Mouse (Mus musculus): Measurements from ENCODE around the gene Mapk8ip2. TPM values are rescaled to one million over a fixed set of nuclear protein-coding genes. Genes with fewer than 3 reads are reported as not detected.

The Mapk8ip2 gene
- total RNA-seq, 2 experiments from 2014 or later: 227 to 234 TPM

DNA sequence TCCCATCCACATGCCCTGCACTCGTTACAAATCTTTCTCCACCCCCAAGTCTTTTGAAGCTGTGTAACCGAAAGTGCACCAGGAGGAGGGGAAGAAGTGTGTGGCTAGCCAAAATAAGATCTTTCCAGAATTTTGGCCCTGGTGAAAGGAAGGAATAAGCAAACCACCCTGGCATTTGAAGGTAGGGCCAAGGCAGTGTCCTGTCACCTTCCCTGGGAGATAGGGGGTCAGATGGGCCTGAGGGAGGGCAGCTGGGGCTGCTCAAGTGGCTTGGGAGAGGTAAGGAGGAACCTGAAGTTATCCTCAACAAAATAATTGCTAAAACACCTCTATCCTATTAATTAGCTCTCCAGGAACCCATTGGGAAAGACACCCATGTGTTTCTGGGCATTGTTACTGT, 43.1 kb downstream of the Mapk8ip2 start:
- intact Hi-C loops (cut with DNase I): loop anchor here (5.0 kb wide), 1 partner anchor 35 kb away; no protein-coding TSS in a partner anchor
- DNase-seq (ENCODE audit: extremely low spot score in 1 of 2, low spot score in 2 of 2): no peak
- TF ChIP-seq CTCF (IDR thresholded peaks at IDR 0.05): no peak
- H3K4me3 ChIP-seq: no peak overlapping the region
- peak overlapping the region; percentile 96; the same call in 1 of the 2 replicates for H3K27ac ChIP-seq

DNA sequence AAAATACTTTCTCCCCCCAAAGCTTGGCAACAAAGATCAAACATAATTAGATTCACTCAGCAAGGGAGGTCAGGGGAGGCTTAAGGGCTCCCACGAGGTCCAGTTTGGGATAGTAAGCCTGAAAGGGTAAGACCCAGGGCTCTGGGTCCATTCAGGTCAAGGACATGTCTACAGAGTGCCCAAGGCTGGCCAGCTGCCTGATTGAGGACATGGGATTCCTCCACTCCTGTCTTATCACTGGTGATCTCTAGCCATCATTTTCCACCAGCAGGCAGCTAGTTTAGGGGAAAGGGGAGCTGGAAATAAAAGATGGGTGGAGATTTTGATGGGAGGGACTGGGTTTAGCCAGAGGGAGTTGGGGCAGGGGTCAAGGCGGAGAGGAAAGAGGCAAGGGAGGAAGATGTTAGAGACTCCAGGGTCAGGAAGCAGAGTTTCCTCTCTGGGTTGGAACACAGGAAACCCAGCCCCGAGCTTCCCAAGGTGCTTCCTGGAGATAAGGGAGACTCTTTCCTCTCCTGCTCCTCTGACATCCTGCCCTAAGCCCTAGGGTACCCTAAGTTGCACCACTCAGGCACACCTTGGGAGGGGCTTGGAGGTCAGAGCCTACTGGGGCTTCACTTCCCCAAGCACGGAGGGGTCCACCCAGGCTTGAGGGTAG, 43.8 kb downstream of the Mapk8ip2 start:
- Histone ChIP-seq H3K27ac (peak overlapping the region; percentile 96), H3K4me3 (peak overlapping the region; percentile 81)
- no peak for TF ChIP-seq CTCF (IDR thresholded peaks at IDR 0.05)
- intact Hi-C loops (cut with DNase I): loop anchor here (1.0 to 5.0 kb wide), 3 partner anchors 21 to 43 kb away; partner anchors contain the start of gene Arsa
- no peak for DNase-seq (ENCODE audit: extremely low spot score in 1 of 2, low spot score in 2 of 2)

DNA sequence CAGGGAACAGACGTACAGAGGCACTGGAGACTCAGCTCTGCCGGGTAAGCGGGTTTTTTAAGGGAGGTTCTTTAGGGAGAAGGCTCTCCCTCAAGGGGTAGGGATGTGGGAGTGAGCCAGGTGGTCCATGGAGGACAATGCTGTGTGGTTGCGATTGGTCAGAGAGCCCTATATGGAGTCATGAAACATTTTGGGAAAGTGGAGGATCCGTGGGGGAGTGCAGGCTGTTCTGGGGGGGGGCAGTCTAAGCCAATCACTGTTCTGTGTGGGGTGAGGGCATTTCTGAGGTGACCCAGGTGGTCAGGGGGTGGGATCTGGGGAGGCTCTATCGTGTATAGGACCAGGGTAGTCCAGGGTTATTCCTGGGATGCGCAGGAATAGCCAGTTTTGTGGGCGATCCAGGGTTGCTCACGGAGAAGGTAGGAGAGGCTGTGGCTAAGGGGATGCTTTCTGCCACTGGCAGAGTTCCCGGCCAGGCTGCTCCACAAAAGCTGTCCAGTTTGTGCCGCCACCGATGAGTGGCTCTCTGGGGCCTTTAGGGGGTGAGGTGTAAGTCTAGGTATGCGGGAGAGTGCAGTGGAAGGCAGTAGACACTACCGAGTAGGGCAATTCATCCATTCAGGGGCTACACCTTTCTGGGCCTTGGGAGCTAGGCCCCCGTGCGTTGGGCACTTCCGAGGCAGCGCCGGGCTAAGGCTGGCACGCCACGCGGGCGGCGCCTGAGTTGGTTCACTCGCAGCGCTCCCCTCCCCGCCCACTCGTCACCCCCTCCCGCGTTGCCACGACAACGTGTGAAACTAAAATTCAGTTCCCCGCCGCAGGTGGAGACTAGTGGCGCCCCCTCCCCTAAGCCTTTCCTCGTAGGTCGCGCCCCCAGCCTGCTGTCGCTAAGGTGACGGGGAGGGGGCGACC, 44.6 kb downstream of the Mapk8ip2 start:
- Histone ChIP-seq H3K4me3 (peak overlapping the region; percentile 81), H3K27ac (peak overlapping the region; percentile 96)
- no peak; the same call in 1 of the 2 replicates for TF ChIP-seq CTCF (IDR thresholded peaks at IDR 0.05)
- peak; percentile 86 for DNase-seq (ENCODE audit: extremely low spot score in 1 of 2, low spot score in 2 of 2)
- intact Hi-C loops (cut with DNase I): loop anchor here (1.0 to 5.0 kb wide), 3 partner anchors 22 to 44 kb away; partner anchors contain the start of gene Arsa

DNA sequence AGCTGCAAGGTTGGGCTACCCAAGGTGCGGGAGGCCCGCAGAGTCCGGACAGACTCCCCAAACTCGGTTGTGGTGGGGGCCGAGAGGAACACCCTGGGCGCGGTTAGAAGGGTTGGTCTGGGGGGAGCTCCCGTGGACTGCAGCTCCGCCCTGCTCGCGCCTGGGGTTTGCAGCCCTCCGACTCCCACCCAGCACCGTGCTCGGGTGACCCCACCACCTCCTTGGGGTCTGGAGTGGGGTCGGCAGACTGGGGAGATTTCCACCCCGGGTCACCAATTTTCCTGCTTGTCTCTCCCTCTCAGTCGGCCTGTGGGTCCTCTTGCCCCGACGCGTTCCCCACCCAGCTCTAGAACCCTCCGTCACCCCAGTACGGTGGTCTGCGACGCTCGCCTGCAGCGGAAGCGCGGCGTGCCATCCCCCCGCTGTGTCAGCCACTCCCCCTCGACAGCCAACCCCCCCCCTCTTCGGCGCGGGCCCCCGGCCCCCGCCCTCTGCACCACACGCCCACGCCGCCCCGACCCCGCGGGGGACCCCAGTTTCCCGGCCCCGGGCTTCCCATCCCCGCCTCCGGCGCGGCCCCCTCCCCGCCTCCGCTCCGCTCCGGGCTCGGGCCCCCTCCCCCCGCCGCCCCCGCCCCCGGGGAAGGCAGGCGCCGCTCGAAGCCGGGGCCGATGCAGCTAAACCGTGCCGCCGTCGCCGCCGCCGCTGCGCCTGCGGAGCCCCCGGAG, 45.4 kb downstream of the Mapk8ip2 start, which contains the start of gene Shank3:
Shank3 (plus strand) TSS at position 663 of the 728 bp plus-strand sequence.
- H3K4me3 ChIP-seq: peak within 1 kb of the TSS; percentile 81
- TF ChIP-seq CTCF (IDR thresholded peaks at IDR 0.05): no peak
- H3K27ac ChIP-seq: peak within 1 kb of the TSS; percentile 96
- intact Hi-C loops (cut with DNase I): loop anchor here (1.0 to 5.0 kb wide), 3 partner anchors 22 to 45 kb away; partner anchors contain the start of gene Arsa
- DNase-seq (ENCODE audit: extremely low spot score in 1 of 2, low spot score in 2 of 2): peak; percentile 44 to 54

DNA sequence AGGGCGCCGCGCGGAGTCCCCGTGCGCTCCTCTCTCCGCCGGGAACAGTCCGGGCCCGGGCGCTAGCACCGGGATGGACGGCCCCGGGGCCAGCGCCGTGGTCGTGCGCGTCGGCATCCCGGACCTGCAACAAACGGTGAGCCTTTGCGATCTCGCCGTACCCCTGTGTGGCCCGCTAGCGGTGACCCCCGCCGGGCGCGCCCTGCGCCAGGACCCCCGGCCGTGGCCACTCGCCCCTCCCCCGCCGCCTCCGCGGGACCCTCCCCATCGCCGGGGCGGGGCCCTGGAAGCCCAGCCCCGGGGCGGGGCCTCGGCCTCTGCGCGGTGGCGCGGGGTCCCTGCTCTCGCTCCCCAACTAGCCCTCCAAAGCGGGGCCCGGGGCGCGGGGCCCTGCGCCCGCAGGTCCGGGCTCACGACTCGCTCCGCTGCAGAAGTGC, 46.1 kb downstream of the Mapk8ip2 start:
- intact Hi-C loops (cut with DNase I): loop anchor here (2.0 to 5.0 kb wide), 3 partner anchors 17 to 32 kb away; partner anchors contain the start of gene Arsa
- no peak for TF ChIP-seq CTCF (IDR thresholded peaks at IDR 0.05)
- DNase-seq (ENCODE audit: extremely low spot score in 1 of 2, low spot score in 2 of 2): peak; percentile 67 to 76
- Histone ChIP-seq H3K4me3 (peak overlapping the region; percentile 81), H3K27ac (peak overlapping the region; percentile 86)

DNA sequence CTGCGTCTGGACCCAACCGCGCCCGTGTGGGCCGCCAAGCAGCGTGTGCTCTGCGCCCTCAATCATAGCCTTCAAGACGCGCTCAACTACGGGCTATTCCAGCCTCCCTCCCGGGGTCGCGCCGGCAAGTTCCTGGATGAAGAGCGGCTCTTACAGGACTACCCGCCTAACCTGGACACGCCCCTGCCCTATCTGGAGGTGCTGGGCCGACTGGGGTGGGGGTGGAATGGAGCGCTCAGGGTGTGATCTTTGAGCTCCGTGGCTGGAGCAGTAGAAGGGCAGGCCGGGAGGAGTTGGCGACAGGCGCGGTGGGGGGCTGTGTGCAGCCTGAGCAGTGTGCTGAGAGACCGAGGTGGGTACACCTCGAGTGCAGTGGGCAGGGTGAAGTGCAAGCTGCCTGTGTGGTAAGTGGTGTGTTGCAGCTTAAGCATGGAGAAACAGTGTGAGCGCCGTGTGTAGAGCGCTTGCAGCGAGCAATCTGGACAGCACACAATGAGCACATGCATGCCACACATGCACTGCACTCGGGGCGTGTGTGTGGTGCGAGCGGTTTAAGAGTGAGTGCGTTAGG, 46.6 kb downstream of the Mapk8ip2 start:
- peak in 1 of 2 experiments; percentile 39 for DNase-seq (ENCODE audit: extremely low spot score in 1 of 2, low spot score in 2 of 2)
- peak overlapping the region; percentile 81 for H3K4me3 ChIP-seq

DNA sequence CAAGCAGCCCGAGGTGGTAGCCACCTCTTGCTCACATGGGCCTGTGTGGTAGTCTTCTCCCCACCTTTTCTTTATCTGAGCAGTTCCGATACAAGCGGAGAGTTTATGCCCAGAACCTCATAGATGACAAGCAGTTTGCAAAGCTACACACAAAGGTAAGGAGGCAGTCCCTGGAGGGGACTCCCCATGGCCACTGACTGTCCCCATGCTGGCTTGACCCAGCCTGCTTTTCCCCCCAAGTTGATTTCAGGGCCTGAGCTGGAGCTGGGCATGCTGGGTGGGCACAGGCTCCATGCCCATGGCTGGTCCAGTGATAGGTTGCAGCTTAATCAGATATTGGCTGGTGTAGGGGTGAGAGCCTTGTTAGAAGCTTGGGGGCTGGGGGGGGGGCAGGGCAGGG, 47.6 kb downstream of the Mapk8ip2 start:
- TF ChIP-seq CTCF (IDR thresholded peaks at IDR 0.05): no peak
- no peak overlapping the region for H3K4me3 ChIP-seq
- no peak for DNase-seq (ENCODE audit: extremely low spot score in 1 of 2, low spot score in 2 of 2)
- H3K27ac ChIP-seq: no peak overlapping the region
- intact Hi-C loops (cut with DNase I): loop anchor here (2.0 kb wide), 1 partner anchor 15 kb away; no protein-coding TSS in a partner anchor

More for the DNA sequence above, 46.6 kb downstream of the Mapk8ip2 start:
- intact Hi-C loops (cut with DNase I): loop anchor here (2.0 kb wide), 1 partner anchor 16 kb away; no protein-coding TSS in a partner anchor
- no peak for TF ChIP-seq CTCF (IDR thresholded peaks at IDR 0.05)
- peak overlapping the region; percentile 86 for H3K27ac ChIP-seq

DNA sequence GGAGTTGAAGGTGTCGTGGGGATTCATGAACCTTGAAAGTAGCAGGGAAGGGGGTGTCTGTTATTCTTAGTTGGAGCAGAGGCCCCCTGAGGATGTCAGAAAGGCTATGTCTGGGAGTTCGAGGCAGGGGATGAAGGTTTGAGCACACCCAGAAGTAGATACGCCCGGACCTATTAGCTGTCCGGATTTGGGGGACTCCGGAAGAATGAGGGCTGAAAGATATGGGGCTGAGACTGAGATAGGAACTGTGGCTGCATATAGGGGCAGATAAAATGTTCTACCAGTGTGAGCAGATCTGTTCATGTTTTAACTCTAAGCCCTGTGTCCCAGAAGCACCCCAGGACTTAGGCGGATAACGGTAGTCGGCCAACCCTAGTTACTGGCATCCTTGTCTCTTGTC, 51.1 kb downstream of the Mapk8ip2 start:
- intact Hi-C loops (cut with DNase I): no loop called here
- no peak overlapping the region for H3K27ac ChIP-seq
- TF ChIP-seq CTCF (IDR thresholded peaks at IDR 0.05): no peak
- no peak overlapping the region for H3K4me3 ChIP-seq
- no peak for DNase-seq (ENCODE audit: extremely low spot score in 1 of 2, low spot score in 2 of 2)

DNA sequence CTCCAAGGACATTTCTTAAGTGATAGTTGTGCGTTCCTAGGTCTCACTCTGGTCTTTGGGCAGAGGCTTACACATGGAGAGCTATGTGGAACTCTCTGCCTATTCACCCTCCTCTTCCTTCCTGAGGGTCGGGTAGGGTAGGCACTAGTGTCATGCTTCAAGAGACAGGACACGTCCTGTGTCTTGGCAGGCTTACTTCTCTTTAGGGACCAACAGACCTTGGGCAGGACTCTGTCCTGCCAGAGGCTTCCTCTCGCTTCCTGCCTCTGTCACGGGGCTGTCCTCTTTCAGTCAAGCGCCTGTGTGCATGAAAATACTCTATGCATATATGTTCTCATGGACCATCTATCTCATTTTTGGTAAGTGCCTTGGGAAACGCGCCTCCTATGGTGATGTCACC, 54.0 kb downstream of the Mapk8ip2 start:
- DNase-seq (ENCODE audit: extremely low spot score in 1 of 2, low spot score in 2 of 2): no peak
- intact Hi-C loops (cut with DNase I): no loop called here
- no peak overlapping the region for H3K27ac ChIP-seq
- H3K4me3 ChIP-seq: no peak overlapping the region
- no peak for TF ChIP-seq CTCF (IDR thresholded peaks at IDR 0.05)

DNA sequence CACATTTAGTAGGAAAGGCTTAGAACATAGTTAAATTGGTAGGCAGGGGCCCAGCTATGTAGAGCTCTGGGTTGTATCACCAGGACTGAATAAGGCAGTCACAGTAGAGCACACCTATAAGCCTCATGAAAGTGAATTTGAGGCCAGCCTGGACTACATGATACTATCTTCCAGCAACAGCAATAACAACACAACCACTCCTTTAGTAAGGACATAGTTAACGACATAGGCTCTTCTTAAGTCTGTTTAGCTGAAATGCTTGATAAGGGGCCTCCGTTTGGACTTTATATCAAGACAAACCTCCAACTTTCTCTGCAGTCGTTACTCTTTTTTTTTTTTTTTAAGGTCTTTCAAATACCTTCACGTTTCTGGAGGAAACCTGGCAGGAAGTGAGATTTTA, 59.0 kb downstream of the Mapk8ip2 start:
- H3K4me3 ChIP-seq: no peak overlapping the region
- no peak for TF ChIP-seq CTCF (IDR thresholded peaks at IDR 0.05)
- intact Hi-C loops (cut with DNase I): no loop called here
- no peak overlapping the region for H3K27ac ChIP-seq
- DNase-seq (ENCODE audit: extremely low spot score in 1 of 2, low spot score in 2 of 2): no peak

Other genes starting within 250 kb of the Mapk8ip2 start
- 100 to 1,000 TPM; 161 to 171 TPM for gene Ppp6r2, start 242.4 kb upstream of the Mapk8ip2 start, total RNA-seq (2021)
- gene Sbf1, start 138.6 kb upstream of the Mapk8ip2 start, total RNA-seq (2021): 100 to 1,000 TPM; 244 to 245 TPM
- not detected for gene Adm2, start 131.2 kb upstream of the Mapk8ip2 start, total RNA-seq (2021)
- gene Miox, start 119.5 kb upstream of the Mapk8ip2 start, total RNA-seq (2021): not detected
- gene Lmf2, start 98.3 kb upstream of the Mapk8ip2 start, total RNA-seq (2021): 10 to 100 TPM; 18.8 to 19.8 TPM
- 100 to 1,000 TPM; 108 TPM for gene Ncaph2, start 98.2 kb upstream of the Mapk8ip2 start, total RNA-seq (2021)
- 10 to 100 TPM; 28.5 to 29.1 TPM for gene Sco2, start 80.1 kb upstream of the Mapk8ip2 start, total RNA-seq (2021)
- 1 to 10 TPM in 1 of 2 experiments, under 1 TPM in 1; 0.77 to 2.1 TPM for gene Tymp, start 76.9 kb upstream of the Mapk8ip2 start, total RNA-seq (2021)
- 1 to 10 TPM; 1.1 to 1.8 TPM for gene Odf3b, start 74.6 kb upstream of the Mapk8ip2 start, total RNA-seq (2021)
- gene Klhdc7b, start 69.0 kb upstream of the Mapk8ip2 start, total RNA-seq (2021): under 1 TPM; 0.35 to 0.72 TPM
- not detected for gene Syce3, start 43.4 kb upstream of the Mapk8ip2 start, total RNA-seq (2021)
- gene Cpt1b, start 28.1 kb upstream of the Mapk8ip2 start, total RNA-seq (2021): 1 to 10 TPM; 2.3 to 3.0 TPM
- 1 to 10 TPM; 2.2 to 2.7 TPM for gene C730034F03Rik, start 24.3 kb upstream of the Mapk8ip2 start, total RNA-seq (2021)
- gene Gm44502, start 24.2 kb upstream of the Mapk8ip2 start, total RNA-seq (2021): not detected
- gene Chkb, start 24.0 kb upstream of the Mapk8ip2 start, total RNA-seq (2021): 10 to 100 TPM; 42.5 to 45.2 TPM
- 10 to 100 TPM; 32.0 to 33.0 TPM for gene Arsa, start 23.5 kb downstream of the Mapk8ip2 start, total RNA-seq (2021)
- 100 to 1,000 TPM; 222 to 239 TPM for gene Shank3, start 45.7 kb downstream of the Mapk8ip2 start, total RNA-seq (2021)
- 1 to 10 TPM in 1 of 2 experiments, under 1 TPM in 1; 0.58 to 1.7 TPM for gene Acr, start 114.4 kb downstream of the Mapk8ip2 start, total RNA-seq (2021)
- gene Rabl2, start 138.0 kb downstream of the Mapk8ip2 start, total RNA-seq (2021): 10 to 100 TPM; 35.7 to 44.6 TPM

Data from left cerebral cortex, adult 2 months (tissue).